Mouse (Mus musculus) intestine, embryonic 14.5 days (tissue): ENCODE measurements around the gene Igf2. TPM values are rescaled to one million over a fixed set of nuclear protein-coding genes. Genes with fewer than 3 reads are reported as not detected.

Source experiments
- ATAC-seq: fragments of 200-750 bp; cut with Nextera tagmentation; replicated peaks from 2 replicates; pipeline ENCODE4 v1.8.0; 2017; ENCODE audit warnings: low read depth, moderate number of reproducible peaks, moderate TSS enrichment, moderate library complexity; ENCODE audit not compliant: low FRiP score, low TSS enrichment
- DNase-seq: peaks from one replicate; pipeline ENCODE4 v3.0.0-alpha.2; 2018; ENCODE audit warnings: low spot score
- H3K27ac ChIP-seq: fragments of 300-500 bp; sonication (generic); 2 replicates; pipeline ENCODE4 v1.5.1; 2014; ENCODE audit warnings: low read depth, mild to moderate bottlenecking, control low read depth
- H3K27me3 ChIP-seq: fragments of 300-500 bp; sonication (generic); replicated peaks from 2 replicates; pipeline ENCODE4 v1.6.1; 2014; ENCODE audit warnings: low read length, control low read depth; ENCODE audit not compliant: control insufficient read depth, insufficient read depth
- H3K36me3 ChIP-seq: fragments of 300-500 bp; sonication (generic); 2 replicates; pipeline ENCODE4 v1.6.1; 2014; ENCODE audit warnings: low read length, control low read depth; ENCODE audit not compliant: control insufficient read depth, insufficient read depth
- H3K4me1 ChIP-seq: fragments of 300-500 bp; sonication (generic); replicated peaks from 2 replicates; pipeline ENCODE4 v1.6.1; 2014; ENCODE audit warnings: low read length, control low read depth, mixed read lengths; ENCODE audit not compliant: control insufficient read depth, insufficient read depth
- H3K4me2 ChIP-seq: fragments of 300-500 bp; sonication (generic); 2 replicates; pipeline ENCODE4 v1.6.1; 2014; ENCODE audit warnings: low read length
- H3K4me3 ChIP-seq: fragments of 300-500 bp; sonication (generic); 2 replicates; pipeline ENCODE4 v1.5.1; 2014; ENCODE audit warnings: low read depth, low read length, control low read depth, mixed read lengths
- H3K9ac ChIP-seq: fragments of 300-500 bp; sonication (generic); 2 replicates; pipeline ENCODE4 v1.6.1; 2014; ENCODE audit warnings: mild to moderate bottlenecking, low read length
- H3K9me3 ChIP-seq: fragments of 300-500 bp; sonication (generic); 2 replicates; pipeline ENCODE4 v1.6.1; 2016; ENCODE audit warnings: low read length, control low read depth; ENCODE audit not compliant: control insufficient read depth
- WGBS: fragments of 180-500 bp; shearing (Covaris S2); extraction: QIAGEN DNeasy Blood & Tissue Kit; methylation state at CpG from one replicate; pipeline ENCODE4 v1.1.7; 2014; 5-methylcytosine and 5-hydroxymethylcytosine counted together
- polyA plus RNA-seq: library from polyadenylated mRNA; unstranded; fragments of >200 nt; fragmentation: Nextera tagmentation; extraction: Ambion mirVana; gene quantifications from 2 replicates; pipeline ENCODE4 v1.2.1, GENCODE M21; 2014

Igf2 gene
- polyA plus RNA-seq, 1 experiment from 2014 or later, result 1,030 TPM

- no peak for ATAC-seq
- peaks cover 27% of the 10 kb centered on the region for H3K9me3 ChIP-seq
Observed at GRCm38 (mm10) chr7:142671067-142671466, 4.5 kb upstream of the Igf2 start.

GRCm38 (mm10) chr7:142669751-142670625, 3.4 kb upstream of the Igf2 start, which contains the start of gene Gm49394:
Gene Gm49394, minus strand, starts transcription at chr7:142669942.
- peaks cover 12% of the 10 kb centered on the region; the same call in 1 of the 2 replicates for H3K36me3 ChIP-seq
- H3K9ac ChIP-seq, result no peak within 1 kb of the TSS
- no peak within 1 kb of the TSS for H3K27ac ChIP-seq
- H3K4me1 ChIP-seq, result no peaks in the 10 kb centered on the region
- peaks cover 18% of the 10 kb centered on the region for H3K27me3 ChIP-seq
- no peak within 1 kb of the TSS for H3K4me2 ChIP-seq
- ATAC-seq (no peak), DNase-seq (peak; percentile 64)
- H3K4me3 ChIP-seq, result no peak within 1 kb of the TSS
- WGBS, result 84% methylated on average over 23 of the region's 23 CpGs
- peaks cover 27% of the 10 kb centered on the region for H3K9me3 ChIP-seq

More at GRCm38 (mm10) chr7:142671067-142671466, 4.5 kb upstream of the Igf2 start:
- no peaks in the 10 kb centered on the region for H3K4me1 ChIP-seq
- no peak for DNase-seq
- no peak overlapping the region for H3K9ac ChIP-seq
- 95% methylated on average over 1 of the region's 1 CpGs for WGBS
- H3K36me3 ChIP-seq, result peaks cover 12% of the 10 kb centered on the region; the same call in 1 of the 2 replicates
- no peak overlapping the region for H3K4me2 ChIP-seq
- no peak overlapping the region for H3K4me3 ChIP-seq
- H3K27me3 ChIP-seq, result peaks cover 7% of the 10 kb centered on the region
- H3K27ac ChIP-seq, result no peak overlapping the region

GRCm38 (mm10) chr7:142668328-142668727, 1.7 kb upstream of the Igf2 start:
- ATAC-seq (no peak), DNase-seq (no peak)
- Histone ChIP-seq H3K27ac (no peak overlapping the region), H3K36me3 (peaks cover 12% of the 10 kb centered on the region; the same call in 1 of the 2 replicates), H3K4me3 (no peak overlapping the region), H3K9ac (no peak overlapping the region), H3K27me3 (peaks cover 34% of the 10 kb centered on the region), H3K4me1 (no peaks in the 10 kb centered on the region), H3K9me3 (peaks cover 27% of the 10 kb centered on the region), H3K4me2 (no peak overlapping the region)
- 85% methylated on average over 1 of the region's 1 CpGs for WGBS

GRCm38 (mm10) chr7:142667521-142667920, 905 bp upstream of the Igf2 start:
- no peak overlapping the region for H3K4me3 ChIP-seq
- WGBS, result 93% methylated on average over 18 of the region's 18 CpGs
- ATAC-seq, result no peak
- H3K4me1 ChIP-seq, result no peaks in the 10 kb centered on the region
- peaks cover 12% of the 10 kb centered on the region; the same call in 1 of the 2 replicates for H3K36me3 ChIP-seq
- H3K9ac ChIP-seq, result no peak overlapping the region
- no peak overlapping the region for H3K27ac ChIP-seq
- no peak for DNase-seq
- peaks cover 42% of the 10 kb centered on the region for H3K27me3 ChIP-seq
- no peak overlapping the region for H3K4me2 ChIP-seq
- peaks cover 27% of the 10 kb centered on the region for H3K9me3 ChIP-seq

- H3K4me3 ChIP-seq, result no peak overlapping the region
- ATAC-seq (no peak), DNase-seq (no peak)
- no peak overlapping the region for H3K27ac ChIP-seq
- peaks cover 18% of the 10 kb centered on the region for H3K9me3 ChIP-seq
- peaks cover 56% of the 10 kb centered on the region for H3K27me3 ChIP-seq
- H3K36me3 ChIP-seq, result peaks cover 12% of the 10 kb centered on the region; the same call in 1 of the 2 replicates
- no peaks in the 10 kb centered on the region for H3K4me1 ChIP-seq
- H3K9ac ChIP-seq, result no peak overlapping the region
- no peak overlapping the region for H3K4me2 ChIP-seq
- WGBS, result 72% methylated on average over 4 of the region's 4 CpGs
Observed at GRCm38 (mm10) chr7:142666109-142666508, 507 bp downstream of the Igf2 start.

- ATAC-seq (no peak), DNase-seq (no peak)
- peaks cover 12% of the 10 kb centered on the region; the same call in 1 of the 2 replicates for H3K36me3 ChIP-seq
- H3K9ac ChIP-seq, result no peak overlapping the region
- peaks cover 64% of the 10 kb centered on the region for H3K27me3 ChIP-seq
- H3K9me3 ChIP-seq, result peaks cover 14% of the 10 kb centered on the region
- no peaks in the 10 kb centered on the region for H3K4me1 ChIP-seq
- 49% methylated on average over 5 of the region's 5 CpGs for WGBS
- H3K4me3 ChIP-seq, result 0 out of 2 replicates have a peak overlapping the region, but pooled peaks have one; percentile 1
- peak overlapping the region; percentile 61; the same call in 1 of the 2 replicates for H3K4me2 ChIP-seq
- no peak overlapping the region for H3K27ac ChIP-seq
Observed at GRCm38 (mm10) chr7:142665364-142665763, 1.3 kb downstream of the Igf2 start.

- peaks cover 6% of the 10 kb centered on the region for H3K9me3 ChIP-seq
- WGBS, result 16% methylated on average over 9 of the region's 9 CpGs
- ATAC-seq, result peak; percentile 30; the same call in 1 of the 2 replicates
- peak; percentile 58 for DNase-seq
- H3K4me2 ChIP-seq, result peak overlapping the region; percentile 61
- H3K4me1 ChIP-seq, result no peaks in the 10 kb centered on the region
- H3K27me3 ChIP-seq, result peaks cover 72% of the 10 kb centered on the region
- H3K27ac ChIP-seq, result peak overlapping the region; percentile 62
- H3K4me3 ChIP-seq, result peak overlapping the region; percentile 57
- peaks cover 12% of the 10 kb centered on the region; the same call in 1 of the 2 replicates for H3K36me3 ChIP-seq
- peak overlapping the region; percentile 89 for H3K9ac ChIP-seq
Observed at GRCm38 (mm10) chr7:142664465-142665029, 2.1 kb downstream of the Igf2 start.

- H3K4me1 ChIP-seq, result 0 out of 2 replicates have a peak, but pooled peaks cover 1% of the 10 kb centered on the region
- H3K27me3 ChIP-seq, result peaks cover 78% of the 10 kb centered on the region
- peak overlapping the region; percentile 61 for H3K4me2 ChIP-seq
- peak overlapping the region; percentile 57 for H3K4me3 ChIP-seq
- peaks cover under 1% of the 10 kb centered on the region for H3K9me3 ChIP-seq
- peak overlapping the region; percentile 62 for H3K27ac ChIP-seq
- DNase-seq (peak; percentile 77), ATAC-seq (0 out of 2 replicates have a peak, but pooled peaks have one; percentile 1)
- H3K36me3 ChIP-seq, result peaks cover 12% of the 10 kb centered on the region; the same call in 1 of the 2 replicates
- H3K9ac ChIP-seq, result peak overlapping the region; percentile 89
- under 1% methylated on average over 47 of the region's 53 CpGs for WGBS
Observed at GRCm38 (mm10) chr7:142663931-142664421, 2.6 kb downstream of the Igf2 start.
